Mouse (Mus musculus): ENCODE results near the gene Vav1.
A peak's percentile ranks its signal among the peaks of the same experiment; 100 is the strongest.

The Vav1 gene

GRCm38 (mm10) chr17:57278943-57279590, at the start of gene Vav1:
Vav1 (plus strand) TSS chr17:57279100.
- DNase-seq = no peak

- no peak for DNase-seq
Measured at GRCm38 (mm10) chr17:57229851-57230727, 48.8 kb upstream of the Vav1 start.

GRCm38 (mm10) chr17:57230728-57231125, 48.2 kb upstream of the Vav1 start:
- no peak for DNase-seq

- no peak for DNase-seq
Measured at GRCm38 (mm10) chr17:57231321-57231771, 47.6 kb upstream of the Vav1 start.

- DNase-seq = no peak
Measured at GRCm38 (mm10) chr17:57232200-57232599, 46.7 kb upstream of the Vav1 start.

- DNase-seq = peak; percentile 21
Measured at GRCm38 (mm10) chr17:57233038-57233437, 45.9 kb upstream of the Vav1 start.

- no peak for DNase-seq
Measured at GRCm38 (mm10) chr17:57234254-57234928, 44.5 kb upstream of the Vav1 start.

- no peak for DNase-seq
Measured at GRCm38 (mm10) chr17:57235803-57236202, 43.1 kb upstream of the Vav1 start.

GRCm38 (mm10) chr17:57237181-57237580, 41.7 kb upstream of the Vav1 start:
- DNase-seq = no peak

- no peak for DNase-seq
Measured at GRCm38 (mm10) chr17:57243650-57244370, 35.1 kb upstream of the Vav1 start.

- no peak for DNase-seq
Measured at GRCm38 (mm10) chr17:57245311-57245929, 33.5 kb upstream of the Vav1 start.

GRCm38 (mm10) chr17:57246663-57247392, 32.1 kb upstream of the Vav1 start:
- peak; percentile 90 for DNase-seq

- DNase-seq = peak; percentile 96
Measured at GRCm38 (mm10) chr17:57247393-57248200, 31.3 kb upstream of the Vav1 start.

GRCm38 (mm10) chr17:57248201-57248699, 30.6 kb upstream of the Vav1 start, which contains the start of gene Gpr108:
Gpr108 (minus strand) TSS chr17:57248446.
- DNase-seq = peak; percentile 92

GRCm38 (mm10) chr17:57248771-57249170, 30.1 kb upstream of the Vav1 start:
- no peak for DNase-seq

- DNase-seq = peak; percentile 96
Measured at GRCm38 (mm10) chr17:57249186-57250181, 29.4 kb upstream of the Vav1 start, which contains the start of gene Trip10. Trip10 (plus strand) TSS chr17:57249455.

- DNase-seq = peak; percentile 43
Measured at GRCm38 (mm10) chr17:57250461-57251160, 28.3 kb upstream of the Vav1 start.

- no peak for DNase-seq
Measured at GRCm38 (mm10) chr17:57251431-57251830, 27.5 kb upstream of the Vav1 start.
